Mouse (Mus musculus) mature B cell (primary cell): ENCODE data around the gene Tmx1.

ENCODE experiments used
- in situ Hi-C: fragments of 300-500 bp; cut with MboI; formaldehyde crosslinking; loops from 2 replicates; pipeline ENCODE4 v1.14.3; 2019

Gene Tmx1

DNA sequence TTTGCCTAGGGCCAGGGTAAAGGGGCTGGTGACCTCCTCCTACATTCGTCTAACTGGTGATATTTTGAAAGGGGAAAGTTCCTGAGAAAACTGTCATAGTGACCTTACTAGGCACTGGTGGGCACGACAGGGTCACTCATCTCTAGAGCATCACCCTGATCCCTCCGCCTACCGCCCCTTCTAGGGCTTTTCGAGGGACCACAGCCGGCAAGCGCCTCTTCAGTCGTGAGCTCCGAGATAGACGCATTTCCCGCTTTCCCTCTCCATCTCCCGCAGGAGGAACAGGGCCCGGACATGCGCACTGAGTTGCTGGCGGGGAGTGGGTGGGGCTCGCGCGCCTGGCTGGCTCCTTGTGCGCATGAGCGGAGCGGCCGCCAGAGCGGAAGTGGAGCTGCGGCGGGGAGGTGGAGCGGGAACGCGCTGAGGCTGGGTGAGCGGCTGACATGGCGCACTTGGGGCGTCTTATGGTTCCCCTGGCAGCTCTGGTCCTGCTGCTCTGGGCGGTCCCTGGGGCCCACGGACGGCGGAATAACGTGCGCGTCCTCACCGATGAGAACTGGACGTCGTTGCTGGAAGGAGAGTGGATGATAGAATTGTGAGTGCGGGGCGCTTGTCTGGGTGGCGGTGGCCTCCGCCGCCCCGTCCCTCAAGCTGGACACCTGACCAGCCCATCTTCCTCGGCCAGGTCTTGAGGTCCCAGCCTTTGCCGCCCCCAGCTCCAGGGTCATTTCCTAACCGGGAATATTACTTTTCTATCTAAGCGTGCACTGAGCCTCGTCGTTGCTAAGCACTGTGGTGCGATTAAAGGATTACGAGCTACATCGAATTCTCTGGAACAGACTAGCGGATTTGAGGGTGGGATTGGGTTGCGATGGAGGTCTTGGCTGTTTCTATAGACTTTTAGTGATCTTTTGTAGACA, at the start of gene Tmx1:
Tmx1 (plus strand) TSS at position 370 of the 920 bp plus-strand sequence.
- in situ Hi-C loops = no loop called here

DNA sequence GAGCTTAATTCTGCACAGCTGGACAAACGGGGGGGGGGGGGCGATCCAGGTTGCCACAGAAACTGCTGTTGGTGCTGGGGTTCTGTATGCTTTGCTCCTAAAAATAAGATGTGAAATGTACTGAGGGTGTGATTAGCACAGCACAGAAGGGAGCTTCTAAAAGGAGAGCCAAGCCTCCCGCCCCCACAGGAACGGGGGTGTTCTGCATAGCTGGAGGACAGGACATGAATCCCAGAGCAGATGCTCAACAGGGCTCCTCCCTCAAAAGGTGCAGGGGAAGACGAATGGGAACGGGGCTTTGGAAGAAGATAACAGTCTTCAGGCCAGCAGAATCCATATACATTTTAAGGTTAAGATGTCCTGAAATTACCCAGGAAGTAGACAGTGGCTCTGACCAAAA, 48.6 kb upstream of the Tmx1 start:
- in situ Hi-C loops = no loop called here

DNA sequence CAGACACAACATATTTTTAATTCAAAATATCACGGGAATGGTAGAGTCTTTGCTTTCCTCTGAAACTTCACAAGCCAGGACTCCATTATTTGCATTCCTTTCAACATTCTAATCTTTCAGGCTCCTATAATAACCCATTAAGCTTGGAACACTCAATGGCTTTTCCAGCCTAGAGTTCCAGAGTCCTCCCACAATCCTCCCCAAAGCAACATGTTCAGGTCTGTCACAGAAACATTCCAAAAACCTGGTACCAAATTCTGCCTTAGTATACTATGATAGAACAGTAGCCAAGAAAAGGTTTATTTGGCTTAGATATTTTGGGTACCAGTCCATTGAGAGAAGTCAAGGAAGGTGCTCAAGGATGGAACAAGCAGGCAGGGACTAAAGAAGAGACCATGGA, 44.5 kb upstream of the Tmx1 start:
- in situ Hi-C loops = no loop called here

DNA sequence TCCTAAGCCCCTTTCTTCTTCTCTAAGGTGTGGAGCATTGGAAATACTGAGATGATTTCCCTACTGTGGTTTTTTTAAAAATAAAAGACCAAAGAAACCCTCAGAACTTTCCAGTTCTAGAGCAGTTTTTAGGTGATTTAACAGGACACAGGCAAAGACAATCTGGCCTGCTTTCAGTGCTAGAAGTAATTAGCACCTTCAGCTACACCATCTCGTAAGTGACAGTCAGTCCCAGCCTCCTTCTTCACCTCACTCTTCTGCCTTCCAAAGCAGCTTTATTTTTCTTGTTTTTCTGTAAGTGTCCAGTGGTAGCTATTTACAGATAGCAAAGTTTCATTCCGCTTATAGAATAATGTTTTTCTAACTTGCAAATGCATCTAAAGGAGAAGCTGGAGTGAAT, 43.3 kb upstream of the Tmx1 start:
- in situ Hi-C loops = no loop called here

DNA sequence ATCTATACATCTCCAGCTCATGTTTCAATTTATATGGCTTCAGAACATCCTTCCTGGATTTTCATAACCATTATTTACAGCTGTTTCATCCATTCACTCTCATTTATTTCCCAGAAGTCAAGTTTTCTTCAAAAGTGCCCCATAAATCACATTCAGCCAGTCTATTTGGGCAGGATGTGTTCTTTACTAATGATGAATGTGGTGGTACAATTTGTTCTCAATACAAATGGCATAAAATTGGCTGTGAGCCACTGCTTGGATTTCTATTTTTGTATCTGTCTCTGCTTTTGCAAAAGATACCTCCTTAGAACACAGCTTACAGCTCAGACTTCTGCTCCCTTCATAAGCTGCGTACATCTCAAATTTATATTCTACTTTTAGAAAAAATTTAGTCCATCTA, 32.7 kb upstream of the Tmx1 start:
- in situ Hi-C loops = no loop called here

DNA sequence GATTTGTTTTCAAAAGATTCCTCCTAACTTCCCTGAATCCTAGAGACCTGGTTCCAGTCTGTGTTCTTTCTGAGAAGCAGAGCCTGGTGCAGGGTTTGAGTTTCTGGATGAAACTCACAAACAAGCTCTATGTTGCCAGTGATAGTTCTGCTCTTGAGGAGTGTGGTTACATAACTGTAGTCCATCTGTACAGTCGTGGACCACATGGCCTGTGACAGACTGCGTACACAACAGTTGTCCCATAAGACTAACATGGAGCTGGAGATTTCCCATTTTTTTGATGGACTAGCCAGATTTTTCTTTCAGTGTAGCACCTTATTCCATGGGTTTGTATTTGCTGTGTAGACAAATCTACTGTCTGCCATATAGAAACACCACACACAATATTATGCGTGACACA, 31.9 kb upstream of the Tmx1 start:
- in situ Hi-C loops = no loop called here

DNA sequence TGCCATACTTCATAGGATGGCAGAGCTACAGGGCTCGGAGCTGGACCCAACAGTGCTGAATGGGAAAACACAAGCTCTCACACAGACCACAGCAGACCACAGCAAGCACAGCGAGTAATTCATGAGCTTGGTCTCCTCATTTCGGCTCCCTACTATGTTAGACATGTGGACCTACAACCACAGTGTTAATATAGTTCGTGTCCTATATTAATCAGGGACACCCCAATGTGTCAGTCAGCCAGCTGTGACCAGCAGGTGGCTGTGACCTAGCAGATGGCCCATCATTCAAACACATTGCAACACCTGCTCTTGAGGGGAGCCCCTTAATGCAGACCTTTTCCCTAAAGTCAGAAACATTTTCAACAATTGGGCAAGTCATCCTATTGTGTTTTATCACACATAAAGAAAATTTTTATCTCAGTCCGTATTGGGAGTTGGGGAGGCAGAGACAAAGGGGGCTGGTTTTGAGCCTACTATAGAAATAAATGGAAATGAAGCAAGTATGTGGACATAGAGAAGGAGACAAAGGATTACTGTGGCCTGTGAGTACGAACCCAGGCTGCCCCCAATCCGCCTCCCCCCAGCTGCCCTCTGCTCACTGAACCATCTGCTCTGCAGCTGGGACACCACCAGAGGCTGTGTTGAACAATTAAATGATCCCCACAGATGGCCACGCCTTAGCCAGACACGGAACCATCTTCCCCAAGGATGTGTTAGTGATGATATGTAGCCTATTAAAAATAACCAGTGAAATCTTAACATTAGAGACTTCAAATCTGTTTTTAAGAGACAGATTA, 30.4 kb upstream of the Tmx1 start:
- in situ Hi-C loops = no loop called here

DNA sequence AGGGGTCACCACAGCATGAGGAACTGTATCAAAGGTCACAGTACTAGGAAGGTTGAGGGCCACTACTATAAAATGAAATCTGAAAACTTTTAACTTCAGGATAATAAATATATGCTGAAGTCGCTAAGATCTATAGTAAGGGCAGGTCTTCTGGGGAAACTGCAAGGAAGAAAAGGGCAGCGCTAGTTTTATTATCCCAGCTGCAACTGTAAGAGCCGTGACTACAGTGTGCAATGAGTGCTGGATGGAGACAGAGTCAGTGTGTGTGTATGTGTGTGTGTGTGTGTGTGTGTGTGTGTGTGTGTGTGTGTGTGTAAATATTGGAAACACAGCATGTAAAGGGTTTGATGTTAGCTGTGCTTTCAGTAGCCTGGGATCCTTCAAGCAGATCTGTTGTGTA, 25.0 kb upstream of the Tmx1 start:
- in situ Hi-C loops = no loop called here

DNA sequence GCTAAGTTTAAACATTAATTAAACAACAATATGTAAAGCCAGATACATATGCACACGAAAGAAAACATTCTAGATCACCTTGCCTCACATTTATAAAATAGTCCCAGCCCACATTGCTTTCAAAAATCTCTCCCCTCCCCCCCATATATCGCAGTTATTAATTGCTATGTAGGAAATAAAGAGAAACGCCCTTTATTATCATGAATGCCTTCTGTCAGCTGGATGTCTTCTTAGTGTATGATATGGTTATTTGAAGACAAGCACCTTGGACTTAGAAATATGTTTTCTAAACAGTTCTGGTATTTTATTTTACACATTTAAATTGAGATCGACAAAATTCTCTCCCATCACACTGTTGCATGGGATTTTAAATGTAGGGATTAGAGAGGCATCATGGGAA, 23.3 kb upstream of the Tmx1 start:
- in situ Hi-C loops = no loop called here

DNA sequence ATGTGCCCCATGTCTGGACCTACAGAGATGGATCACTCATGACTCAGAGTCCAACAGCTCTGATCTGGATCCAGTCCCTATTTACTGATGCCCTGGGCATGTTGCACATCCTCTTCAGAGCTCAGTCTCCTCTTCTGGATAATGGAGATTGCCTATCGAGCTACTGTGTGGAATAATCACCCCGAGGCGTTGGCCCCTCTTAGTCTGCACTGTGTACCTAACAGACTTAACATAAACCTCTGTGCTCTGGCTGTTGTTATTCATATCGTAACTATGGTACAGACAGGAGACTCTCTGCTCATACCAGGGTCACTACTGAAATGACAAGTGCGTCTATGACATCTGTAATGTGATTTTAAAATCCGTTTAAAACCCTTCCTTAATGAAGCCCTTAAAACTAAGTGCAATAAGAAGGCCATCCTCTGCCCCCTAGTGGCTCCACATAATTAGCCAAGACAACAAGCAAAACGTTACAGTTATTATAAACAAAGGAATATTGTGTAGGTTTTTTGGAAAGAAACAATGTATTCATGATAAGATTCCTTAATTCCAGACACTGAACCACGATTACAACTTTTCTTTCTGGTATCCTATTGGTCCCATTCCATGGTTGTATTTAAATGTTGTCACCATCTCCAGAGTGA, 22.5 kb upstream of the Tmx1 start:
- in situ Hi-C loops = no loop called here

DNA sequence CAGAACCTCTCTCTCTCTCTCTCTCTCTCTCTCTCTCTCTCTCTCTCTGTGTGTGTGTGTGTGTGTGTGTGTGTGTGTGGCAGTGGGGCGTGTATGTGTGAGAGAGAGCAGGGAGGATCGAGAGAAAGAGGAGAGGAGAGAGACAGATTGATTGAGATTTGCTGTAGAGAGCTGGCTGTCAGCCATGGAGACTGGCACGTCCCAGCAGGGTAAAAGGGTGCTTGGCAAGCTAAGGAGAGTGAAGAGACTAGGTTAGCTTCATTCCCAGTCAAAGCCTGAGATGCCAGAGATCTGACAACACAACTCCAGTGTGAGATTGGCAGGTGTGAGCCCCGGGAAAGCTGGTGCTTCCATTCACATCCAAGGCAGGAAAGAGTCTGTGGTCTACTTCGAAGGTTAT, 21.5 kb upstream of the Tmx1 start:
- in situ Hi-C loops = no loop called here

DNA sequence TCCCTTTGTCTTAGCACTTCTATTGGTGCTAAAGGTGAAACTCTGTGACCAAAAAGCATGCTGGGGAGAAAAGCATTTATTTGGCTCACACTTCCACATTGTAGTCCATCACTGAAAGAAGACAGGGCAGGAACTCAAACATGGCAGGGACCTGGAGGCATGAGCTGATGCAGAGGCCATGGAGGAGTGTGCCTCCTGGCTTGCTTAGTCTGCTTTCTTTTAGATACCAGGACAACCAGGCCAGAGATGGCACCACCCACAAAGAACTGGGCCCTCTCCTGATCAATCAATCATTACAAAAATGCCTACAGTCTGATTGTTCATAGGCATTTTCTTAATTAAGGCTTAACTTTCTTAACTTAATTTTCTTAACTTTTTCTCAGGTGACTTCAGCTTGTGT, 2.9 kb upstream of the Tmx1 start:
- in situ Hi-C loops = no loop called here

DNA sequence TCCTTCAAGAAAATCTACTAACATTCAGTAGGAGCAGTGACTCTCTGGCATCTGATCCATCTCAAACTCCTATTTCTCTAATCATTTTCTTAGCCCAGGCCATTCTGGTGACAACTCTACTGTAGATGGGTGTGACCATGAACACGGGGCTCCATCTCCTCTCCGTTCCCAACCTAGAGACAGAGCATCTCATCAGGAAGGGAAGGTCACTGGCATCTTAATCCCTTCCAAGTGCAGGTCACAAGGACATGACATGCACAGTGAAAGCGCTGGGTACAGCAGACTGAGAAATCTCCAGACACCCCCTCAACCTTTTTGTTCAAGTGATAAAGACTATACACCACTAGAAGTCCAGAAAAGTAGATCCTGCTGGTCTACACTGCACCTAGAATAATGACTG, 1.4 kb upstream of the Tmx1 start:
- in situ Hi-C loops = no loop called here

DNA sequence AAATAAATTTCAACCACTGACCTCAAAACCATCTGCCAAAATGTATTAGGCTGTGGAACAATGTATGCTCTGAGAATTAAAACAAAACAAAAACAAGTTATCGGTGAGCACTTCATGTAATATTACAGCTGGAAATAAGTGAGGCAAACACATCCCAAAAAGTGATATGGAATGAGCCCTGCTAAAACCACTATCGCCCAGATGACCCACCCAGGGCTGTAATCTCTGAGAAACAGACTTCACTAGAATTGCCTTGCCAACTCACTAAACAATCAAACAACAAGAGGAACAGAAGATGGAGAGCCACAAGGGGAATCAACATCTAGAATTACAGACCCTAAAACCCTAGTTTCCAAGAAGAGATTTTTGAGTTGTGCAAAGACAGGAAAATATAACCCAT, 752 bp upstream of the Tmx1 start:
- in situ Hi-C loops = no loop called here

DNA sequence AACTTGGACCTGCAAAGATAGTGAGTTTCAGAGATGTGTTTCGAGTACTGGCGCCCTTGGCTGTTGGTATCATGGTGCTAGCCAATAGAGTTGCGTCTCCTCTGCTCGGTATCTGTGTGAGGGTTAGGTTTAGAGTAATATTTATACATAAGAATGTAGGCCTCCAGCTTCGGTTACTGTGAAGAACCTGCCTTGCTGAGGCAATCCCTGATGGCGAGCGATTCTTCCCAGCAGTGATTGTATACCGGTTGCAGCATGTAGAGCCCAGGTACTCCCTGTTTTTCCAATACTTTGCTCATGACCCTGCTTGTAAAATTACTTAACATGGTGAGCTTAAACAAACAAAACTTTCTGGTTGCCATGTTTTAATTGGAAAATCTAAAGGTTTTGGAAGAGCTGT, 2.3 kb downstream of the Tmx1 start:
- in situ Hi-C loops = no loop called here

DNA sequence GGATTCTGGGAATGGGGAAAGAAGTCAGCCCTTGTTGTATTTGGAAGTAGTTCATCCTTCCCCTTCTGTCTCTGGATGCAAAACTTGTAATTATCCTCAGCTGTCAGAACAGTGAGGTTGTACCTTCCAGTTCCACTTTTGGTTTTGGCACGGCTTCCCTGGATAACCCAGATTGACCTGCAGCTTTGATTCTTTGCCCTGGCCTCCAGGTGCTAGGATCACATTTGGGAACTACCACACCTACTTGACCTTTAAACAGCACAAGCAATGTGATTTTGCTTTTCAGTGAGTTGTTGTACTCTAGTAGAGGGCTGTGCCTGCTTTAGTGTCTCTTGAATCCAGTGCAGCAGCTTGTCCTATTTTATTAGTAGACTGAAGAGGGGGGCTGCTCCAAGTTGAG, 6.7 kb downstream of the Tmx1 start:
- in situ Hi-C loops = no loop called here

DNA sequence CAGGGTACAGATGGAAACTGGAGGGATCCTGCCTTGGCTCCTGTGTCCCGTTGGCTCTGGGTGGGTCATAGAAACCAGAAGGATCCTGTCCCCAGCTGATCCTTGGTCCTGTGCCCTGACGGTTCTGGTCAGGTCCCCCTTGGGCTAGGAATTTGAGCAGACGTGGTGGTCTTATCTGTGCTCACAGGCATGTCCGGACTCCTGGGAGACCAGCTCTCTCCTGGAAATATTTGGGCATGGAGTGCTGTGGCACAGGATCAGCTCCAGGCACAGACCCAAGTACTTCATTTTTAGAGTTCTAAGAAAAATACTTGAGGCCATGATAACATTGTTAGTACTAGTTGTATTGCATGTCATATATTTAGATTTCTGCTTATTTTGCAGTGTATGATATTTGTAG, 11.1 kb downstream of the Tmx1 start:
- in situ Hi-C loops = no loop called here

DNA sequence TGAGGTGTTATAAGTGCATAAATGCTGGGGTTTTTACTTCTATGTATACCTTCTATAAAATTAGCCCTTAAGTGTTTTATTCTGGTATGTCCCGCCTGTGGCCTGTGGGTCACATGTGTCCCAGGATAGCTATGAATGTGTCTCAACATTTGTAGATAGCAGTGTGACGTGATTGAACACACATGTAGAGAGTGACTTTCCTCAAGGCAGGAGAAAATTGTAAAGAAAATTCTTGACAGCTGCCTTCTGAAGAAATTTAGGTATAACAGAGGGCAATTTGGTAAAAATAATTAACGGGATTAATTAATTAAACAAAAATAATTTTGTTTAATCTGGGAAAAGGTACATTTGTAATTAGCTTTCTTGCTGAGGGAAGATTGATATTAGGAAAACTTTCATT, 22.4 kb downstream of the Tmx1 start:
- in situ Hi-C loops = no loop called here

DNA sequence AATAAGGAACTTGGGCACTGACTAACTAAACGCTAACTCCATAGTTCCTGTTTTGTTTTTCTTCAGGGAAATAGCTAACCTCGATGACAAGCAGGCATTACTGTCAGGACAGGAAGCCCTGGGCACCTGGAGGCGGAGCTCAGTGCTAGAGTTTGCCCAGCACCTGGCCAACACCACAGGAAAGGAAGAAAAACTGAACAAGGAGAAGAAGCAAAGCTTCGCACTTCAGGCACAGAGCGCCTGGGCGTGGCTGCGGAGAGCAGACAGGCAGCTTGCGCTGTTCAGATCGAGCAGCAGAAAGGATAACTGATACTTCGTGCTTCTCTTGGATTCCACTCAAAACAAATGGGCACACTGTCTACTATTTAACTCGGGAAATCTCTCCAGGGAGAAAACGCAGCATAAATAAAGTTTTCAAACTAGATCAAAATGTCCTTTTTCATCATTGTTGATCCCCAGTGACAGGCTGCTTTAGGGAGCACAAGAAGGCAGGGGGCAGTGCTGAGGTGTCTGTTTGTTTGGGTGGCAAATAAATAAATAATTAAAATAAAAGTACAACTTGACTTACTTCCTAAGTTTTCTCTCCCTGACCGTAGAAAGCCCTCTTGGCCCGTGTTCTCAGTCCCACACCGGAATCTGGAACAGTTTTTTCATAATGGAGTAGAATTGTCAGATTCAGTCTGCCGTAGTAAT, 24.1 kb downstream of the Tmx1 start:
- in situ Hi-C loops = no loop called here

DNA sequence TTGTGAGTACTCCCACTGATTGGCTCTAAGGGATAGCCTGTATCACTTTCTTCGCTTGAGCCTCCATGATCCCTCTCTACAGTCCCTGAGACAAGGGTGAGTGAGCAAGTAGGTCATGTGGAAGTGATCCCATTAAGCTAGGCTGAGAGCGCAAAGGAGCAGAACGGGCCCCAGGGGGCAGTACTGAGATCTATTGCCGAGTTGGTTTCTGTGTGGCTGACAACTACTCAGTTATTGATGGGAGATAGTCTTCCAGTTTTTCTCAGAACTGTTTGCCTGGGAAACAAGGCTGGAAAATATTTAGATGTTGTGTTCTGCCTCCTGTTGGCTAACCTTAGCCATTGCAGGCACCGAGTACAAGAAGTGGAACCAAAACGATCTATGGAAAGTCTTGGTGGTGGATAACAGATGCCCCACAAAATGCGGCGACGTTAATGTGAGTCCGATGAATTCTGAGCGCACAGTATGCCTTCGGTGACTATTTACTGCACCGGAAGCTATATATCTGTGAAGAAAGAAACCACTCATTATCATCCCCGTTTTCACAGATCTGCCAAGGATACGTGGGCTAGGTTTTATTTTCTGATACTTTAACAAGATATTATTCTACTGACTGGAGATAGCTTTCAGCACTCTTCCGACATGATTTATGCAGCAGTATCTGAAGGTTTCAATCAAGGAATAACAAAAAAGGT, 24.8 kb downstream of the Tmx1 start:
- in situ Hi-C loops = no loop called here

DNA sequence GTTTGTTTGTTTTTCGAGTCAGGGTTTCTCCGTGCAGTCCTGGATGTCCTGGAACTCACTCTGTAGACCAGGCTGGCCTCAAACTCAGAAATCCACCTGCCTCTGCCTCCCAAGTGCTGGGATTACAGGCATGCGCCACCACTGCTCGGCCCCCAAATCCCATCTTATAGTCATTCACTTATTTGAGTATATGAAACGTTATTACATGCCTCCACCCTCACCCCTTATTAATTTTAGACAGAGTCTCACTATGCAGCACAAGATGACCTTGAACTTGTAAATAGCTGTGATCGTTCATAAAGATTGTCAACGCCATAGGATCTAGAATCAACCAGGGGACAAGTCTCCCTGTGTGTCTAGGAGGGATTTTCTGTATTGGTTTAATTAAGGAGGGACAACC, 33.1 kb downstream of the Tmx1 start:
- in situ Hi-C loops = no loop called here
